Mouse (Mus musculus): Measurements from ENCODE around the gene Adgre4.

The Adgre4 gene

GRCm38 (mm10) chr17:55749786-55750185 is at the start of gene Adgre4:
Gene Adgre4, plus strand, starts transcription at chr17:55749984.
- no peak for DNase-seq (ENCODE audit: low read depth, low spot score)

- DNase-seq (ENCODE audit: low read depth, low spot score) = peak; percentile 90
These were observed 47.5 kb upstream of the Adgre4 start for GRCm38 (mm10) chr17:55702161-55702820.

- no peak for DNase-seq (ENCODE audit: low read depth, low spot score)
These were observed 46.9 kb upstream of the Adgre4 start for GRCm38 (mm10) chr17:55702865-55703264.

- DNase-seq (ENCODE audit: low read depth, low spot score) = peak; percentile 99
These were observed 37.6 kb upstream of the Adgre4 start, which contains the start of gene Pot1b for GRCm38 (mm10) chr17:55711984-55712811. Gene Pot1b, minus strand, starts transcription at chr17:55712628.

- DNase-seq (ENCODE audit: low read depth, low spot score) = no peak
These were observed 28.5 kb upstream of the Adgre4 start for GRCm38 (mm10) chr17:55721270-55721669.

- DNase-seq (ENCODE audit: low read depth, low spot score) = no peak
These were observed 27.5 kb upstream of the Adgre4 start for GRCm38 (mm10) chr17:55722250-55722649.

GRCm38 (mm10) chr17:55726193-55726592 is 23.6 kb upstream of the Adgre4 start:
- DNase-seq (ENCODE audit: low read depth, low spot score) = no peak

GRCm38 (mm10) chr17:55736675-55737074 is 13.1 kb upstream of the Adgre4 start:
- DNase-seq (ENCODE audit: low read depth, low spot score) = no peak

GRCm38 (mm10) chr17:55751170-55751569 is 1.4 kb downstream of the Adgre4 start:
- no peak for DNase-seq (ENCODE audit: low read depth, low spot score)

GRCm38 (mm10) chr17:55813642-55814041 is 63.9 kb downstream of the Adgre4 start:
- peak; percentile 51 for DNase-seq (ENCODE audit: low read depth, low spot score)

GRCm38 (mm10) chr17:55816853-55817252 is 67.1 kb downstream of the Adgre4 start:
- DNase-seq (ENCODE audit: low read depth, low spot score) = no peak

GRCm38 (mm10) chr17:55821566-55821965 is 71.8 kb downstream of the Adgre4 start:
- DNase-seq (ENCODE audit: low read depth, low spot score) = peak; percentile 59

- no peak for DNase-seq (ENCODE audit: low read depth, low spot score)
These were observed 93.3 kb downstream of the Adgre4 start for GRCm38 (mm10) chr17:55843067-55843466.

GRCm38 (mm10) chr17:55877184-55877583 is 127.4 kb downstream of the Adgre4 start:
- DNase-seq (ENCODE audit: low read depth, low spot score) = peak; percentile 22

GRCm38 (mm10) chr17:55878282-55878635 is 128.5 kb downstream of the Adgre4 start:
- DNase-seq (ENCODE audit: low read depth, low spot score) = peak; percentile 43

GRCm38 (mm10) chr17:55878636-55879369 is 129.0 kb downstream of the Adgre4 start, which contains the start of gene Zfp119a:
Gene Zfp119a, minus strand, starts transcription at chr17:55878930.
- DNase-seq (ENCODE audit: low read depth, low spot score) = peak; percentile 94

GRCm38 (mm10) chr17:55883631-55884030 is 133.8 kb downstream of the Adgre4 start:
- no peak for DNase-seq (ENCODE audit: low read depth, low spot score)

GRCm38 (mm10) chr17:55884912-55885311 is 135.1 kb downstream of the Adgre4 start:
- peak; percentile 43 for DNase-seq (ENCODE audit: low read depth, low spot score)

GRCm38 (mm10) chr17:55892406-55892955 is 142.7 kb downstream of the Adgre4 start:
- DNase-seq (ENCODE audit: low read depth, low spot score) = peak; percentile 23

- DNase-seq (ENCODE audit: low read depth, low spot score) = no peak
These were observed 153.3 kb downstream of the Adgre4 start for GRCm38 (mm10) chr17:55903087-55903486.
